Mouse (Mus musculus): Measurements from ENCODE around the gene Camk1d. TPM values are rescaled to one million over a fixed set of nuclear protein-coding genes. Genes with fewer than 3 reads are reported as not detected.

Gene Camk1d
- polyA plus RNA-seq, 1 experiment from 2014 or later = 1.3 TPM

DNA sequence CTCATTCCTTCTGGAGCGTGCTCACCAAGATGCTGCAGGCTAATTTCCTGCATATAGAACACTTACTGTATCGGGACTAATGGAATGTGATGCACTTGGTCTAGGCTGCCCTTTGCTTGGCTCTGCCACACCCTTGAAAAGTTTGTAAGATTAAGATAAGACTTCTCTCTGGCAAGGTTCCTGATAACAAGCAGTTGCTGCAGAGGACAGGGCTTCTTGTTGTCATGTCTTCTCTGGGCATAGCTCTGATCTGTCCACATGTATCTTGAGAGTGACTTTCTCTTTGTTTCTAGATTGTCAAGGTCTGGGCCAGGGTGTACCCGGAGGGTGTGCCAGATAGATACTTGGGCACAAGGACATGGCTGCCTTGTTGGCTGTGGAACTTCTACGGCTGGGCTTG is 398.1 kb downstream of the Camk1d start:
- peak; percentile 66 for ATAC-seq
- peaks cover 7% of the 10 kb centered on the region; the same call in 1 of the 2 replicates for H3K9me3 ChIP-seq (replicated peaks)
- no peak overlapping the region for H3K4me2 ChIP-seq
- WGBS (ENCODE audit: insufficient replicate concordance) = 54% methylated on average over 4 of the region's 4 CpGs
- H3K4me1 ChIP-seq = peaks cover 11% of the 10 kb centered on the region
- H3K27me3 ChIP-seq (replicated peaks) = no peaks in the 10 kb centered on the region
- no peak overlapping the region for H3K9ac ChIP-seq
- no peaks in the 10 kb centered on the region for H3K36me3 ChIP-seq
- H3K27ac ChIP-seq = no peak overlapping the region
- no peak overlapping the region for H3K4me3 ChIP-seq

DNA sequence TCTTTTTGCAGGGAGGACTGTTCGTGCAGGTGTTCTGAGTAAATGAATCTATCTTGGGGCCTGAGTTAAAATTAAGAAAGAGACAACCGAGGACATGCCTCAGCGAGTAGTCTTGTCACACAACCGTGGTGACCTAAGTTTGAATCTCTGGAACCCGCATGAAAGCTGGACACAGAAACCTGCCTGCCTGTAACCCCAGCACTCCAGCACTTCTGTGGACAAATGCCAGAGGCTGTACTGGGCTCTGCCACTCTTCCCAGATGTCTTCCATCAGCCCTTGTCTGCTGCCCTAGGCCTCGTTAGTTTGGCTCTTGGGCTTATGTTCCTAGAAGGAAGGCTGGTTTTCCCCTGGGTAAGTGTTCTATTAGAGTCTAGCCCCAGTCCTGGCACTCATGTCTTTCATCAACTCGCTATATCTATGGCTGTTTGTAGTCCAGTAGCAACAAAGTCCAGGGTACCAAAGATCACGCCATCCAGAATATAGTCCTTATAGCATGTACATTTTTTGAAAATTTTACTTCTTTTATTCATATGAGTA is 399.0 kb downstream of the Camk1d start:
- H3K36me3 ChIP-seq = no peaks in the 10 kb centered on the region
- 69% methylated on average over 8 of the region's 8 CpGs for WGBS (ENCODE audit: insufficient replicate concordance)
- no peak overlapping the region for H3K4me2 ChIP-seq
- no peaks in the 10 kb centered on the region for H3K27me3 ChIP-seq (replicated peaks)
- H3K4me1 ChIP-seq = peaks cover 11% of the 10 kb centered on the region
- ATAC-seq = no peak
- H3K9ac ChIP-seq = no peak overlapping the region
- no peak overlapping the region for H3K4me3 ChIP-seq
- no peak overlapping the region for H3K27ac ChIP-seq
- H3K9me3 ChIP-seq (replicated peaks) = peaks cover 7% of the 10 kb centered on the region; the same call in 1 of the 2 replicates

DNA sequence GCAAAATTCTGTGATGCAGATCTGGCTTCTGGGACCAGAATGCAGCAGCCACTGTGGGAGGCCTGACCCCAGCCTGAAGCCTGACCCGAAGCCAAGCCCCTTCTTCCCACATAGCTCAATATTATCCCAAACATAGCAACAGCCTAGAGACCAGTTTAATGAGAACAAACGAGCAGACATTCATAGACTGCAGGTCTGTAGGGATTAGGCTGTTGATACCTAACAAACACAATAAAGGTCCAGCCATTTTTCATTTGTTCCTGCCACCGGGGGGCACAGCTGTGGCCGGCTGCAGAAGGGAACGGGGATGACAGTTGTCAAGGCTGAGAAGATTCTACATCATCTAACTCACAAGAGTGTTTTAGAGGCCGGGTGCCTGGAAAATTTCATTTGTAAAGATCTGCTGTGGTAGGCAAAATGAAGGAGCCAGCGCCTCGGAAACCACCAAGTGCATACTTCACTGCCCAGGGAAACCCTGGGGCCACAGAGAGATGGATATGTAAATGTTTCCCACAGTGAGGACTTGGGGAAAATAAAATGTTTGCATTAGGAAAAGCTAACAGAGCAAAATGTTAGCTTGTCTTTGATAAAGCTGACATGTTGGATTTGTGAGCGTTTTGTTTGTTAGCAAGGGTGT is 399.7 kb downstream of the Camk1d start:
- no peak for ATAC-seq
- H3K9ac ChIP-seq = no peak overlapping the region
- peaks cover 11% of the 10 kb centered on the region for H3K4me1 ChIP-seq
- H3K4me3 ChIP-seq = no peak overlapping the region
- no peaks in the 10 kb centered on the region for H3K36me3 ChIP-seq
- peaks cover 5% of the 10 kb centered on the region; the same call in 1 of the 2 replicates for H3K9me3 ChIP-seq (replicated peaks)
- H3K27ac ChIP-seq = no peak overlapping the region
- H3K27me3 ChIP-seq (replicated peaks) = no peaks in the 10 kb centered on the region
- 53% methylated on average over 9 of the region's 9 CpGs for WGBS (ENCODE audit: insufficient replicate concordance)
- no peak overlapping the region for H3K4me2 ChIP-seq

DNA sequence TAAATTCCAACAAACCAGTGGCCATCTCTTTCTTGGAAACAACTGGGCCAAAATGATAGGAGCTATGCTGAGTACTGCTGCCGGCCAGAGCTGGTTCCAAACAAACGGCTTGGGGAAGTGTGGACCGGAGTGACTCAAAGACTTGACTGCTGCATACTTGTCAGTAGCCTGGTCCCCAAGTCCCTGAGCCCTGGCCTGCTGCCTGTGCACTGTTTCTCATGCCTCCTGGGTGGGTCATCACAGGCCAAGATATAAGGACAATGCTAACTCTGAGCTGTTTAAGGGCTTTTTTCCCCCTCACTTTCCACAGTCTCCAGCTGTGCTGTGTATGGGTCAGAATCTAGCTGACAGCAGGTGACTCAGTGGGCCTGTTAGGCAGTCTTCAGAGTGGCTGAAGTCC is 409.2 kb downstream of the Camk1d start:
- no peak overlapping the region for H3K9ac ChIP-seq
- H3K4me2 ChIP-seq = no peak overlapping the region
- ATAC-seq = no peak
- no peaks in the 10 kb centered on the region for H3K36me3 ChIP-seq
- no peak overlapping the region for H3K27ac ChIP-seq
- WGBS (ENCODE audit: insufficient replicate concordance) = 85% methylated on average over 3 of the region's 3 CpGs
- no peaks in the 10 kb centered on the region for H3K27me3 ChIP-seq (replicated peaks)
- H3K9me3 ChIP-seq (replicated peaks) = no peaks in the 10 kb centered on the region
- no peaks in the 10 kb centered on the region for H3K4me1 ChIP-seq
- H3K4me3 ChIP-seq = no peak overlapping the region

DNA sequence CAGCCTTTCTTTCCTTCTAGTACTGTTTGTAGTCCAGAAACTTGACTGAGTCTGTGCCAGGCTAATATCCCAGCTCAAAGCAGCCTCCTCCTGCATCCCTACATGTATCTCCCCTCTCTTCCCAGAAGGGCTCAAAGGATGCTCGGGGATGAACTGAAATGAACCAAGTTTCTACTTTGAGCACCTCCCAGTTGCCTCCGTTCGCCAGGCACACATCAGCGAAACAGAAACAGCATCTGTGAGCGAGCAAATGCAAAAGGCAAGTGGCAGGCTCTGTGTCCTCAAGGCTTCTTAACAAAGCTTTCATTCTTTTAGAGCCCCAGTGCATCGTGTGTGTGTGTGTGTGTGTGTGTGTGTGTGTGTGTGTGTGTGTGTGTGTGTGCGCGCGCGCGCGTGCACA is 409.9 kb downstream of the Camk1d start:
- WGBS (ENCODE audit: insufficient replicate concordance) = 84% methylated on average over 11 of the region's 12 CpGs
- Histone ChIP-seq H3K27me3 (replicated peaks) (no peaks in the 10 kb centered on the region), H3K9me3 (replicated peaks) (no peaks in the 10 kb centered on the region), H3K4me3 (no peak overlapping the region), H3K9ac (no peak overlapping the region), H3K4me2 (no peak overlapping the region), H3K4me1 (no peaks in the 10 kb centered on the region), H3K27ac (no peak overlapping the region), H3K36me3 (no peaks in the 10 kb centered on the region)
- ATAC-seq = no peak

DNA sequence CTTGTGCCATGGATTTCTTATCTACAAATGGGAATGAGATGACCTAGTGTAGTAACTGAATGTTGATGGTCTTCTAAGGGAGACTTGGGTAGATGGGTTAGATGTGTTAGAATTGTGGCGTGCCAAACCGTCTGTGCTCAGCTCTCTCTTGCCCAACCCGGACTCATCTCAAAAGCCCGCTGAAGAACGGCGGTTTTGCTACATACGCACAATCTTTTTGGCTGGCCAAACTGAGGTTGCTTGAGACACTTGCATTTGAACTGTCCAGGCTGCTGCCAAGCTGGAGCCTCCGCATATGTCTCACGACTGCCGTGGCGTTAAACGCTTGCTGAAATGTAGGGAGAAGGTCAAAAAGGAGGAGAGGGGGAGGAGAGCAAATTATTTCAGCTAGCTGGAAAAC is 413.0 kb downstream of the Camk1d start:
- 84% methylated on average over 12 of the region's 12 CpGs for WGBS (ENCODE audit: insufficient replicate concordance)
- no peak for ATAC-seq
- Histone ChIP-seq H3K4me1 (no peaks in the 10 kb centered on the region), H3K27me3 (replicated peaks) (no peaks in the 10 kb centered on the region), H3K9ac (no peak overlapping the region), H3K36me3 (no peaks in the 10 kb centered on the region), H3K4me2 (no peak overlapping the region), H3K9me3 (replicated peaks) (no peaks in the 10 kb centered on the region), H3K27ac (no peak overlapping the region), H3K4me3 (no peak overlapping the region)

DNA sequence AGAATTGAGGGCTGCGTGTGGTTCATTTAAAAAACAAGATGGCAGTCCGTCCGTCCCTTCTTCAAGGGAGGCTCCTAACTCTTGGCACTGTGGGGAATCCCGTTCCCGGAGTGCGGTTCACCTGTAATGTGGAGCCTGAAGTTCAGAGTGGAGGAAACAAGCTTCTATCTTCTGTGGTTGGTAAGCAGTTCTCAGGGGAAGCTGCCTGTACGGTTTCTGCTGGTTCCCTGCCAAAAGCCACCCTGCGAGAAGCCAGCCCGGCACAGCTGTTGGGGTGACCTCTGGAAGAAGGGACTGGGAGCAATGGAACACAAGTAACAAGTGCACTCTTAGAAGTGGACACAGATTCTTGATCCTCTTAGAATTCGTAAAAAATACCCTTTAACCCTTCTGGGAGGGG is 416.2 kb downstream of the Camk1d start:
- no peaks in the 10 kb centered on the region for H3K9me3 ChIP-seq (replicated peaks)
- H3K27me3 ChIP-seq (replicated peaks) = no peaks in the 10 kb centered on the region
- H3K36me3 ChIP-seq = no peaks in the 10 kb centered on the region
- WGBS (ENCODE audit: insufficient replicate concordance) = 79% methylated on average over 10 of the region's 10 CpGs
- no peak overlapping the region for H3K27ac ChIP-seq
- H3K9ac ChIP-seq = no peak overlapping the region
- no peak overlapping the region for H3K4me2 ChIP-seq
- H3K4me1 ChIP-seq = no peaks in the 10 kb centered on the region
- ATAC-seq = no peak
- no peak overlapping the region for H3K4me3 ChIP-seq

DNA sequence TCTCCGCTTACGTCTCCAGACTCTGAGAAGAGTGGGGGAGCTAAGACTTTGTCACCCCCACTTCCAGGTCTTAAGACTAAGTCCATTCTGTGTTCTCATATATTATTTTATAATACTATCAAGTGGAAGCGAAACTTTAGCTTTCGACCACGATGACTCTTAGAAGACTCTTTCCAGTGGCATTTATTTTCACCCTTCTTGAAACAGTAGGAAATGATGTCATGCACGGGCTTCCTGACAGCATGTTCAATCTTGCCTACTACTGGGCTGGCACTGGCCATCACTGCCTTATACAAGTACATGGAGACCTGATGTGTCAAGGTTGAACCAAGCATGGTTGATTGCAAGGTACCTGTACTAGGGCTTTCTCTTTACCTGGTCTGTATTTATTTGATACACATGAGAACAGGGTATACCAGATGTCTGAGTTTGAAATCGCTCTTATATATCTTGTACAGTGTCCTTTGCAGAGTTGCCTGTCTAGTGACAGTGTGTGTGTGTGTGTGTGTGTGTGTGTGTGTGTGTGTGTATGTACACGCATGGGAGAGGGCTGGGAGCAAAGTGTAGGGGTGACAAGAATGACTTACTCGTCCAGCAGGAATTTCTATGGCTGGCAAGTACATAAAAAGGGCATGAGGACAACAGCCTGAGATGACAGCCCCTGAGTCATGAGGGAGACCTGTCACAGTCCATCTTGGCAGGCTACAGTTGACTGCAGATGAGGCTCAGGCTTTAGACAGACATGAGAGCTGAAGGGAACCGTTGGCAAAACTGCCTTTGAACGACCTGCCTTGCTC is 417.4 kb downstream of the Camk1d start:
- Histone ChIP-seq H3K4me3 (no peak overlapping the region), H3K27ac (no peak overlapping the region), H3K9ac (no peak overlapping the region), H3K27me3 (replicated peaks) (no peaks in the 10 kb centered on the region), H3K4me1 (no peaks in the 10 kb centered on the region), H3K36me3 (no peaks in the 10 kb centered on the region), H3K4me2 (no peak overlapping the region), H3K9me3 (replicated peaks) (no peaks in the 10 kb centered on the region)
- WGBS (ENCODE audit: insufficient replicate concordance) = 65% methylated on average over 11 of the region's 11 CpGs
- no peak for ATAC-seq

DNA sequence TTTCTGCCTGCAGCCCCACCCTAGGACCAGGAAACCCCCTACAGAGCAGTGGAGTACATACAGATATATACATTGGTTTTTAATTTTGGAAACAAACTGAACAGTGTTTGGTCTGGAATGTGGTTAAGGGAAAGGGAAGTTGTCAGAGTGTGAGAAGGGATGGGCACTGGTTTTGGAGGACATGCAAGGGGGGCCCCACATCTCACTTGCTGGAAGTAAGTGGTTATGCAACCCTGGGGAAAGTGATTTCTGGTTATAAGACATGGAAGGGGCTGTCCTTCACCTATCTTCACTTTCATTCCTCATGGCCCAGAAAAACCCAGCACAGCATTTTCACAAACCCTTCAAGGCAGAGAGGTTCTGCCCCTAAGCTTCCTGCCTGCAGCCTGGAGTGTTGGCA is 419.2 kb downstream of the Camk1d start:
- Histone ChIP-seq H3K27me3 (replicated peaks) (no peaks in the 10 kb centered on the region), H3K9ac (no peak overlapping the region), H3K36me3 (no peaks in the 10 kb centered on the region), H3K4me3 (no peak overlapping the region), H3K4me1 (no peaks in the 10 kb centered on the region), H3K4me2 (no peak overlapping the region), H3K9me3 (replicated peaks) (no peaks in the 10 kb centered on the region), H3K27ac (no peak overlapping the region)
- ATAC-seq = no peak

DNA sequence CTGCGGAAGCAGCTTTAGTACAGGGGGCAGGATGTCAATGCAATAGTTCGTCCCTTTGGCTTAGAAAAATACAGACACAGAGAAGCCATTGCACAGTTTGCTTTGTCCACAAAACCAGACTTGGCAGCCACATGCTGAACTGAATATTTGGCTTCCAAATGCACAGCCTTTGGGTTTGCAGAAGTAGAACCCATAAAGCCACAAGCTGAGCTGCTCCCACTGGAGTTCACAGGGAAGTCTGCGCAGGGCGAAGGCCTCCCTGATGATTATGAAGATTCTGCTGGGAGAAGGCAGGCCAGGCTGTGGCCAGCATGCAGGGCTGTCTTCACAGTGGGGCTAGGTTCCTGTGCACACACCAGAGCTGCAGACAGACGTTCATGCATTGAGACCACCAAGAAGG is 419.9 kb downstream of the Camk1d start:
- ATAC-seq = no peak
- Histone ChIP-seq H3K9me3 (replicated peaks) (no peaks in the 10 kb centered on the region), H3K27ac (no peak overlapping the region), H3K4me1 (no peaks in the 10 kb centered on the region), H3K4me3 (no peak overlapping the region), H3K4me2 (no peak overlapping the region), H3K27me3 (replicated peaks) (no peaks in the 10 kb centered on the region), H3K9ac (no peak overlapping the region), H3K36me3 (no peaks in the 10 kb centered on the region)
- WGBS (ENCODE audit: insufficient replicate concordance) = 57% methylated on average over 5 of the region's 5 CpGs

DNA sequence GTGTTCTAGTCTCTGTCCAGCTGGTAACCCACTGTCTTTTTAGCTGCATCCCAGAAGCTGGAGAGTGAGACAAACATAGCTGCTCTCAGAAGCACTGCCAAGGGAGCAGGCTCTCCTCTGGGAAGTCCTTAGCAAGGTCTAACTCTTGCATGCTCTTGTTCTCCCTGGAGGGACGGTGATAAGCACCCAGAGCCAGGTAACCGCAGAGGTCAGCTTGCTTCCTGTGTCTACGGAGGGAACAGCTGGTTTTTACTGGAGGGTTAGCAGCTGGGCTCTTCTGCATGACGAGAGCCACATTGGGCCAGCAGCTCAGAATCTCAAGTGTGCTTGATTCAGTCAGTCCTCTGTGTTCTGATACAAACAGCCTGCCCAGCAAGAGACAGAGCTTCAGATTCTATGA is 425.7 kb downstream of the Camk1d start:
- Histone ChIP-seq H3K9ac (no peak overlapping the region), H3K4me3 (no peak overlapping the region), H3K9me3 (replicated peaks) (no peaks in the 10 kb centered on the region), H3K27ac (no peak overlapping the region), H3K36me3 (no peaks in the 10 kb centered on the region), H3K27me3 (replicated peaks) (no peaks in the 10 kb centered on the region), H3K4me1 (no peaks in the 10 kb centered on the region), H3K4me2 (no peak overlapping the region)
- no peak for ATAC-seq
- 42% methylated on average over 4 of the region's 4 CpGs for WGBS (ENCODE audit: insufficient replicate concordance)

DNA sequence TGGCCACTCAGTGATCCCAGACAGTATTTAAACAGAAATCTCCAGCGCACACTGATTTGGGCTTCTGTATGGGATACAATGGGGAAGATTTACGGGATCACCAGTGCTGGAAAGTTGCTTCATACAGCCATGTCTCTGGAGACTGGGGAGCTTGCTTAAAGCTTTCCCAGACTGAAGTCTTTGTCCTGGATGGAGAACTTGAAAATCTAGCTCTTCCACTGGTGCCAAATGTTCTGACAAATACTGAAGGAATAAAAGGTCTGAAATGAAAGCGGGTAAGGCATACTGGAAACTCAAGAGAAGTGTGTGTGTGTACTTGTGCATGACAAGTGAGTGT is 427.3 kb downstream of the Camk1d start:
- H3K27me3 ChIP-seq (replicated peaks) = no peaks in the 10 kb centered on the region
- no peaks in the 10 kb centered on the region for H3K36me3 ChIP-seq
- no peak overlapping the region for H3K9ac ChIP-seq
- no peak overlapping the region for H3K4me3 ChIP-seq
- no peak overlapping the region for H3K27ac ChIP-seq
- H3K9me3 ChIP-seq (replicated peaks) = no peaks in the 10 kb centered on the region
- H3K4me2 ChIP-seq = no peak overlapping the region
- H3K4me1 ChIP-seq = no peaks in the 10 kb centered on the region
- no peak for ATAC-seq
- WGBS (ENCODE audit: insufficient replicate concordance) = 77% methylated on average over 3 of the region's 3 CpGs

All from liver, embryonic 12.5 days (tissue).